Mouse (Mus musculus) thymus, adult 2 months (tissue): ENCODE data around the gene Slc35b2. TPM values are rescaled to one million over a fixed set of nuclear protein-coding genes. Genes with fewer than 3 reads are reported as not detected.
A peak's percentile ranks its signal among the peaks of the same experiment; 100 is the strongest.

ENCODE experiments used
- DNase-seq: peaks from one replicate; pipeline ENCODE4 v3.0.0; 2021
- H3K27ac ChIP-seq: fragments of 200-500 bp; 2 replicates; pipeline ENCODE4 v1.5.1; 2012; ENCODE audit warnings: low read length, control low read depth; ENCODE audit not compliant: control insufficient read depth, insufficient read depth
- H3K27me3 ChIP-seq: fragments of 200-500 bp; 2 replicates; pipeline ENCODE4 v1.6.1; 2012; ENCODE audit warnings: mild to moderate bottlenecking, low read length, moderate library complexity, mixed read lengths; ENCODE audit not compliant: control insufficient read depth, insufficient read depth
- H3K36me3 ChIP-seq: fragments of 200-500 bp; 2 replicates; pipeline ENCODE4 v1.6.1; 2012; ENCODE audit warnings: mild to moderate bottlenecking, low read length, moderate library complexity; ENCODE audit not compliant: control insufficient read depth, insufficient read depth
- H3K4me1 ChIP-seq: fragments of 200-500 bp; replicated peaks from 2 replicates; pipeline ENCODE4 v1.6.1; 2012; ENCODE audit warnings: low read length; ENCODE audit not compliant: control insufficient read depth, insufficient read depth
- H3K4me3 ChIP-seq: fragments of 200-500 bp; 2 replicates; pipeline ENCODE4 v1.5.1; 2012; ENCODE audit warnings: mild to moderate bottlenecking, low read length, control low read depth, moderate library complexity; ENCODE audit not compliant: control insufficient read depth, insufficient read depth
- CTCF ChIP-seq: fragments of 200-500 bp; IDR thresholded peaks from 2 replicates; pipeline ENCODE4 v1.5.1; 2012; ENCODE audit warnings: mild to moderate bottlenecking, control low read depth, low read length, moderate library complexity, borderline replicate concordance; ENCODE audit not compliant: control insufficient read depth, poor library complexity, insufficient read depth; ENCODE audit errors: extremely low read depth
- POLR2A ChIP-seq: fragments of 200-500 bp; IDR thresholded peaks from 2 replicates; pipeline ENCODE4 v1.6.1; 2012; ENCODE audit warnings: mild to moderate bottlenecking, low read length, control low read depth, moderate library complexity; ENCODE audit not compliant: control insufficient read depth, poor library complexity, insufficient read depth; ENCODE audit errors: extremely low read depth
- WGBS: fragments of 180-500 bp; shearing (Covaris S2); methylation state at CpG from one replicate; pipeline ENCODE4 v1.1.7; 2018; 5-methylcytosine and 5-hydroxymethylcytosine counted together
- polyA plus RNA-seq: library from polyadenylated mRNA; depleted of rRNA; stranded (reverse); fragments of >200 nt; gene quantifications from 2 replicates; pipeline ENCODE4 v1.2.3, GENCODE M21; 2012

Gene Slc35b2
- polyA plus RNA-seq, 1 experiment: 137 TPM

DNA sequence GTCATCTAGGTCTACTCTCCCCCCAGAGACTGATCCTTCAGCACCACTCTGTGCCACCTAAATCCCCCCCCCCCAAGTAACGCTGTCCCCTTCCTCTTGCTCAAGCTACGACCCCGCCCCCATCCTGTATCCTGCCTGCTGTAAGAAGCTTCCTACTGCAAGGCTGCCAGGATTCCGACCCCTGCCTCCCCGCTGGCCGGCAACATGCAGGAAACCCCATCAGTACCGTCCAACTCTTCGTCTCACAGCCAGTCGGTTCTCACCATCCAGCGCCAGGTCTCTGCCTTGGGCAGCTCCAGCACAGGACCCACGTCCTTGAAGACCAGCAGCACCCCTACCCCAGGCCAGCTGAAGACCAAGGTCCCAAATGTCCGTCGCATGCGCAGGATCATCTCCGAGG lies 30.8 kb upstream of the Slc35b2 start:
- H3K27me3 ChIP-seq: peaks cover 2% of the 10 kb centered on the region; the same call in 1 of the 2 replicates
- DNase-seq: no peak
- 45% methylated on average over 15 of the region's 15 CpGs for WGBS
- no peaks in the 10 kb centered on the region for H3K4me1 ChIP-seq
- no peak overlapping the region for H3K27ac ChIP-seq
- H3K4me3 ChIP-seq: no peak overlapping the region
- no peaks in the 10 kb centered on the region for H3K36me3 ChIP-seq
- no peak for TF ChIP-seq POLR2A
- no peak for TF ChIP-seq CTCF

- no peak overlapping the region for H3K4me3 ChIP-seq
- 19% methylated on average over 5 of the region's 5 CpGs for WGBS
- no peak for DNase-seq
- H3K27me3 ChIP-seq: peaks cover 2% of the 10 kb centered on the region; the same call in 1 of the 2 replicates
- no peaks in the 10 kb centered on the region for H3K4me1 ChIP-seq
- no peak for TF ChIP-seq CTCF
- no peak for TF ChIP-seq POLR2A
- no peak overlapping the region for H3K27ac ChIP-seq
- H3K36me3 ChIP-seq: no peaks in the 10 kb centered on the region
Observed at GRCm38 (mm10) chr17:45536264-45536663, 27.4 kb upstream of the Slc35b2 start.

GRCm38 (mm10) chr17:45538394-45538793 lies 25.3 kb upstream of the Slc35b2 start:
- no peak for DNase-seq
- no peak overlapping the region for H3K4me3 ChIP-seq
- no peaks in the 10 kb centered on the region for H3K4me1 ChIP-seq
- H3K36me3 ChIP-seq: no peaks in the 10 kb centered on the region
- 71% methylated on average over 4 of the region's 4 CpGs for WGBS
- no peak overlapping the region for H3K27ac ChIP-seq
- TF ChIP-seq CTCF (no peak), POLR2A (no peak)
- H3K27me3 ChIP-seq: no peaks in the 10 kb centered on the region; the same call in 1 of the 2 replicates

GRCm38 (mm10) chr17:45539664-45540063 lies 24.0 kb upstream of the Slc35b2 start:
- no peak overlapping the region for H3K4me3 ChIP-seq
- H3K36me3 ChIP-seq: no peaks in the 10 kb centered on the region
- DNase-seq: no peak
- 79% methylated on average over 21 of the region's 21 CpGs for WGBS
- no peaks in the 10 kb centered on the region; the same call in 1 of the 2 replicates for H3K27me3 ChIP-seq
- 0 out of 2 replicates have a peak, but pooled peaks have one; percentile 14 for TF ChIP-seq CTCF
- no peak for TF ChIP-seq POLR2A
- H3K27ac ChIP-seq: no peak overlapping the region
- H3K4me1 ChIP-seq: peaks cover 5% of the 10 kb centered on the region

GRCm38 (mm10) chr17:45542129-45542528 lies 21.5 kb upstream of the Slc35b2 start:
- no peaks in the 10 kb centered on the region; the same call in 1 of the 2 replicates for H3K36me3 ChIP-seq
- H3K27ac ChIP-seq: no peak overlapping the region
- TF ChIP-seq POLR2A (no peak), CTCF (no peak)
- H3K27me3 ChIP-seq: no peaks in the 10 kb centered on the region; the same call in 1 of the 2 replicates
- H3K4me1 ChIP-seq: peaks cover 15% of the 10 kb centered on the region
- H3K4me3 ChIP-seq: no peak overlapping the region
- WGBS: 44% methylated on average over 6 of the region's 6 CpGs
- DNase-seq: no peak

GRCm38 (mm10) chr17:45542705-45543104 lies 21.0 kb upstream of the Slc35b2 start:
- DNase-seq: no peak
- Histone ChIP-seq H3K27me3 (no peaks in the 10 kb centered on the region), H3K4me3 (no peak overlapping the region), H3K4me1 (peaks cover 17% of the 10 kb centered on the region), H3K36me3 (no peaks in the 10 kb centered on the region; the same call in 1 of the 2 replicates), H3K27ac (no peak overlapping the region)
- TF ChIP-seq CTCF: no peak
- no peak for TF ChIP-seq POLR2A
- 77% methylated on average over 2 of the region's 2 CpGs for WGBS

DNA sequence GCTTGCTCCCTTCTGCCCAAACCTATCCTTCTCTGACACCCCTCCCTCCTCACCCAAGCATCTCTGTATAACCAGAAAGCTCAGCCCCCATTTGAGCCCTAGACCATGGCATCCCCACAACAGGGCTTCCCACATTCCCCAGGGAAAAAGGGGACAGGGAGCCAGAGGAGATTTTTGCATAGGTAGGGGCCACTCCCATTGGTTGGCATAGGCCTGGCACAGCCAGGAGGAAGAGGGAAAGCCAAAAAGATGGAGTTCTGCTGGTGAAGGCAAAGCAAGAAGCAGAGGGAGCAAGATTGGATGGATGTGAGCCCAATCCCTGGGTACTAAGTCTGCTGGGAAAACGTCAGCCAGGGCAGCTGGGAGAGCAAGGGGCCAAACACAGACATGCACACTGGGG lies 20.6 kb upstream of the Slc35b2 start:
- peaks cover 17% of the 10 kb centered on the region for H3K4me1 ChIP-seq
- WGBS: 69% methylated on average over 1 of the region's 1 CpGs
- no peaks in the 10 kb centered on the region for H3K27me3 ChIP-seq
- H3K36me3 ChIP-seq: no peaks in the 10 kb centered on the region; the same call in 1 of the 2 replicates
- TF ChIP-seq POLR2A (no peak), CTCF (no peak)
- DNase-seq: no peak
- H3K27ac ChIP-seq: no peak overlapping the region
- no peak overlapping the region for H3K4me3 ChIP-seq
